Mouse (Mus musculus) liver, adult 2 months (tissue): ENCODE data around the gene Wdfy4.

Experiments used
- CTCF ChIP-seq: fragments of 200-500 bp; IDR thresholded peaks from 2 replicates; pipeline ENCODE4 v1.5.1; 2011; ENCODE audit warnings: low read depth, low read length, control low read depth
- POLR2A ChIP-seq: fragments of 200-500 bp; IDR thresholded peaks from 2 replicates; pipeline ENCODE4 v1.6.1; 2011; ENCODE audit warnings: low read length, control low read depth; ENCODE audit not compliant: insufficient read depth; ENCODE audit errors: extremely low read depth

DNA sequence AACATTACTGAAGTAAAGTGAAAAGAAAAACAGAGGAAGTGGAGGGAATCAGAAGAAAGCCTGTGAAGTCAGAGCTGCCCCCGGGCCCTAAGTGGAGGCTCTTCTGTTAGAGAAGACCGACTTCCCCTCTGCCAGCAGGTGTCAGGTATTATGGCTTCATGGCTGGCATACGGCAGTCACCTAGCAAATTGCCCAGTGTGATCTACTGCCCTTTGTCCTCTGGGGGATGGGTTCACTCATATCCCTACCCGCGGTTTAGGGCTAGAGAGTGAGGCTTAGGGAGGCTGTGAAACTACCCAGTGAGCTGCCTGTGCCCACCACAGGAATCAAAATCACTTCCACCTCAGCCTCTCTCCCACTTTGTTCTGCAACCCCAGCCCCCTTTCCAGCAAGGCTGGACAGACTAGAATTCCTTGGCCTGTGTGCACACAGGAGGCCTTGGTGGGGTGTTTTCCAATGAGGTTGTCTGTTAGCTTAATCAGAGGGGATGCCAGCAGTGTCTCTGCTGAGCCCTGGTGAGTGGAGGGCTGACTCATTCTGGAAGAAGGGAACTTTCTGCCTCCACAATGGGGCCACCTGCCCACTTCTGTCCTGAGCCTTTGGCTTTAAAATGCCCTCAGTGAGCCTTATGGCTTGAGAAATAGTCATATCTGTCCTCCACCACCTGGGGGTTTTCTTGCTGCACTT, 27.1 kb upstream of the Wdfy4 start:
- TF ChIP-seq CTCF (no peak), POLR2A (no peak)
